Mouse (Mus musculus) small intestine, adult 2 months (tissue): ENCODE data around the gene Rnasek.

Experiments
- CTCF ChIP-seq: fragments of 200-500 bp; IDR thresholded peaks from 2 replicates; pipeline ENCODE4 v1.5.1; 2012; ENCODE audit warnings: low read depth, mild to moderate bottlenecking, control low read depth, inconsistent platforms, low read length, moderate library complexity, mixed read lengths; ENCODE audit not compliant: insufficient replicate concordance, insufficient read length; ENCODE audit errors: extremely low read depth
- POLR2A ChIP-seq: fragments of 200-500 bp; IDR thresholded peaks from 2 replicates; pipeline ENCODE4 v1.6.1; 2012; ENCODE audit warnings: low read depth, mild to moderate bottlenecking, control low read depth, inconsistent platforms, low read length, moderate library complexity

GRCm38 (mm10) chr11:70259035-70259434 lies 19.4 kb upstream of the Rnasek start:
- TF ChIP-seq CTCF (no peak), POLR2A (no peak)
